Comparison of ENCODE assay signal across 8 mouse cellular contexts in genomic region chr8:120408241-120409215, GRCm38 (mm10).
A peak's percentile ranks its signal among the peaks of the same experiment; 100 is the strongest.
DNase-seq lines count a peak whose midpoint lies in the region; ATAC-seq and TF ChIP-seq lines count a peak whose summit lies in the region.

No protein-coding gene starts in this region.

- H3K27me3 ChIP-seq in heart, postnatal 0 days (ENCODE audit: control insufficient read depth, insufficient read depth, low read length): no peaks in the 10 kb centered on the region
- no peaks in the 10 kb centered on the region for H3K27me3 ChIP-seq in hindbrain, embryonic 16.5 days (replicated peaks; ENCODE audit: control insufficient read depth, insufficient read depth, low read length)
- peaks cover 49% of the 10 kb centered on the region for H3K27me3 ChIP-seq in midbrain, embryonic 12.5 days

- no peak for TF ChIP-seq POLR2A in bone marrow, adult 2 months (IDR thresholded peaks at IDR 0.05; ENCODE audit: borderline replicate concordance, control insufficient read depth, low read depth, low read length)

- no peaks in the 10 kb centered on the region for H3K9me3 ChIP-seq in heart, postnatal 0 days (replicated peaks; ENCODE audit: control insufficient read depth, low read length)
- no peaks in the 10 kb centered on the region for H3K9me3 ChIP-seq in hindbrain, embryonic 16.5 days (ENCODE audit: control insufficient read depth, low read length)
- no peaks in the 10 kb centered on the region for H3K9me3 ChIP-seq in midbrain, embryonic 12.5 days

- ATAC-seq in heart, postnatal 0 days (ENCODE audit: insufficient read depth, low read depth): no peak
- no peak for ATAC-seq in hindbrain, embryonic 16.5 days
- no peak for ATAC-seq in midbrain, embryonic 12.5 days (ENCODE audit: low FRiP score, low read depth)
- ATAC-seq in erythroblast, adult 5-6 weeks (replicated peaks; ENCODE audit: low FRiP score, poor library complexity, severe bottlenecking): no peak
- no peak for ATAC-seq in inflammation-experienced regulatory T-cells, adult 6 months

- no peak for TF ChIP-seq EP300 in heart, postnatal 0 days (IDR thresholded peaks at IDR 0.05; ENCODE audit: low read depth)

- no peak overlapping the region for H3K4me2 ChIP-seq in heart, postnatal 0 days (ENCODE audit: low read depth, low read length)
- no peak overlapping the region; the same call in 1 of the 2 replicates for H3K4me2 ChIP-seq in hindbrain, embryonic 16.5 days (ENCODE audit: low read length)
- no peak overlapping the region for H3K4me2 ChIP-seq in midbrain, embryonic 12.5 days (replicated peaks)

- DNase-seq in heart, postnatal 0 days (ENCODE audit: low spot score): no peak
- DNase-seq in heart, adult 8-10 months (ENCODE audit: low spot score): no peak
- DNase-seq in spleen, postnatal 36 days (ENCODE audit: low spot score in 2 of 2): no peak

- no peaks in the 10 kb centered on the region; the same call in 1 of the 2 replicates for H3K4me1 ChIP-seq in heart, postnatal 0 days (ENCODE audit: control insufficient read depth, insufficient read depth)
- no peaks in the 10 kb centered on the region; the same call in 1 of the 2 replicates for H3K4me1 ChIP-seq in bone marrow, adult 2 months (ENCODE audit: control insufficient read depth, insufficient read depth, low read length)
- peaks cover 48% of the 10 kb centered on the region for H3K4me1 ChIP-seq in hindbrain, embryonic 16.5 days (ENCODE audit: control insufficient read depth, insufficient read depth, low read depth, low read length)
- peaks cover 82% of the 10 kb centered on the region for H3K4me1 ChIP-seq in midbrain, embryonic 12.5 days

- 57% methylated on average over 14 of the region's 14 CpGs for WGBS in heart, postnatal 0 days
- 75% methylated on average over 14 of the region's 14 CpGs for WGBS in bone marrow, adult 2 months
- WGBS in hindbrain, embryonic 16.5 days: 31% methylated on average over 14 of the region's 14 CpGs
- WGBS in midbrain, embryonic 12.5 days: 38% methylated on average over 14 of the region's 14 CpGs

- no peaks in the 10 kb centered on the region for H3K36me3 ChIP-seq in heart, postnatal 0 days (replicated peaks; ENCODE audit: control insufficient read depth, insufficient read depth, low read length)
- no peaks in the 10 kb centered on the region for H3K36me3 ChIP-seq in hindbrain, embryonic 16.5 days (ENCODE audit: control insufficient read depth, insufficient read depth, low read length)
- no peaks in the 10 kb centered on the region for H3K36me3 ChIP-seq in midbrain, embryonic 12.5 days

- peak; percentile 27 for TF ChIP-seq CTCF in heart, postnatal 0 days (IDR thresholded peaks at IDR 0.05; ENCODE audit: low read depth)
- peak; percentile 18; the same call in 1 of the 2 replicates for TF ChIP-seq CTCF in bone marrow, adult 2 months (IDR thresholded peaks at IDR 0.05; ENCODE audit: control insufficient read depth, insufficient read depth, low read length)

- no peak overlapping the region for H3K9ac ChIP-seq in heart, postnatal 0 days (replicated peaks; ENCODE audit: low read depth, low read length)
- no peak overlapping the region for H3K9ac ChIP-seq in hindbrain, embryonic 16.5 days (ENCODE audit: low read depth, low read length)
- no peak overlapping the region for H3K9ac ChIP-seq in midbrain, embryonic 12.5 days (replicated peaks)

- H3K27ac ChIP-seq in heart, postnatal 0 days (ENCODE audit: low read depth): no peak overlapping the region
- H3K27ac ChIP-seq in bone marrow, adult 2 months (ENCODE audit: control insufficient read depth, insufficient read depth, low read depth, low read length, poor library complexity): no peak overlapping the region
- peak overlapping the region; percentile 53 for H3K27ac ChIP-seq in hindbrain, embryonic 16.5 days (ENCODE audit: low read depth, low read length)
- peak overlapping the region; percentile 75 for H3K27ac ChIP-seq in midbrain, embryonic 12.5 days (replicated peaks)

- H3K4me3 ChIP-seq in heart, postnatal 0 days (ENCODE audit: low read depth, low read length): no peak overlapping the region
- H3K4me3 ChIP-seq in bone marrow, adult 2 months (replicated peaks; ENCODE audit: control insufficient read depth, low read depth, low read length): no peak overlapping the region
- no peak overlapping the region for H3K4me3 ChIP-seq in hindbrain, embryonic 16.5 days (ENCODE audit: low read length)
- no peak overlapping the region for H3K4me3 ChIP-seq in midbrain, embryonic 12.5 days

Comparison
In these comparisons a context has a peak if more than half of its experiments do, and no peak if none do; other contexts are left out.
1. H3K27ac ChIP-seq: peak in hindbrain, embryonic 16.5 days (single experiment) and midbrain, embryonic 12.5 days (single experiment); none in heart, postnatal 0 days (single experiment) and bone marrow, adult 2 months (single experiment).